Mouse (Mus musculus) small intestine, adult 2 months (tissue): ENCODE measurements at regions not wholly inside any gene's neighbourhood (a gene's known extent, or its start where the extent isn't known, plus 50 kb on each side); places are given as distances from the start of the nearest gene placed in this dataset.

ENCODE experiments used
- CTCF ChIP-seq: fragments of 200-500 bp; IDR thresholded peaks from 2 replicates; pipeline ENCODE4 v1.5.1; 2012; ENCODE audit warnings: low read depth, mild to moderate bottlenecking, control low read depth, inconsistent platforms, low read length, moderate library complexity, mixed read lengths; ENCODE audit not compliant: insufficient replicate concordance, insufficient read length; ENCODE audit errors: extremely low read depth
- POLR2A ChIP-seq: fragments of 200-500 bp; IDR thresholded peaks from 2 replicates; pipeline ENCODE4 v1.6.1; 2012; ENCODE audit warnings: low read depth, mild to moderate bottlenecking, control low read depth, inconsistent platforms, low read length, moderate library complexity

- TF ChIP-seq CTCF (no peak), POLR2A (no peak)
Observed at GRCm38 (mm10) chr1:63916907-63917650, 148.0 kb upstream of the 4933402D24Rik start.
